Mouse (Mus musculus): ENCODE data around the gene Spata1.

DNA sequence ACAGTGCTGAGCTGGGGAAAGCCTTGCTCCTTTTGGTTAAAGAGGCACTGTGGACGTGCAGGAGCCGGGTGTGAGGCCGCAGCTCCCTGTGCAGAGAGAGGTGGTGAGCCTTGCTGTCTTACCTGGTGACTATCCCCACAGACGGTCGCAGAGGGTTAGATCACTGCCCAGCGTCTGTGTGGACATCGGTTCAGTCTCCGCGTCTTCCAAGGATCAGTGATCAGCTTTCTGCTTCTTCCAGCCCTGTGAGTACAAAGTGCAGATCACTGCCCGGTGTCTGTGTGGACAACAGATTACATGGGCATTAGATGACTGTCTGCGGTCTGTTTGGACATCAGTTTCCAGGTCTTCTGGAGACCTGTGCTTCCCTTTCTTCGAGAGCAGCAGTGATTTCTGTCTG, 85.0 kb downstream of the Spata1 start:
- TF ChIP-seq CTCF (IDR thresholded peaks at IDR 0.05; ENCODE audit: control insufficient read depth, insufficient read depth, insufficient read length), result no peak
- no peak for TF ChIP-seq MAX (IDR thresholded peaks at IDR 0.05)
- TF ChIP-seq CEBPB (IDR thresholded peaks at IDR 0.05; ENCODE audit: low read depth), result no peak
- no peak for TF ChIP-seq MYOG (IDR thresholded peaks at IDR 0.05; ENCODE audit: control insufficient read depth, extremely low read depth, insufficient read length)
- TF ChIP-seq MYOD1 (IDR thresholded peaks at IDR 0.05; ENCODE audit: control insufficient read depth, insufficient read length, low read depth), result no peak
